Mouse (Mus musculus) forebrain, embryonic 13.5 days (tissue): ENCODE measurements around the gene Olfr1489. TPM values are rescaled to one million over a fixed set of nuclear protein-coding genes. Genes with fewer than 3 reads are reported as not detected.
"Not testable (repeated sequence)": the region's sequence is repeated elsewhere in the genome, so short reads cannot be mapped to it uniquely, and the experiment has no call there.

Experiments
- ATAC-seq: fragments of 200-750 bp; cut with Nextera tagmentation; 2 replicates; pipeline ENCODE4 v1.8.0; 2017
- H3K27ac ChIP-seq: fragments of 300-500 bp; sonication (generic); 2 replicates; pipeline ENCODE4 v1.5.1; 2015; ENCODE audit warnings: inconsistent platforms, mild to moderate bottlenecking, moderate library complexity
- H3K27me3 ChIP-seq: fragments of 300-500 bp; sonication (generic); 2 replicates; pipeline ENCODE4 v1.6.1; 2015; ENCODE audit warnings: mild to moderate bottlenecking, inconsistent platforms
- H3K36me3 ChIP-seq: fragments of 300-500 bp; sonication (generic); 2 replicates; pipeline ENCODE4 v1.6.1; 2015; ENCODE audit warnings: mild to moderate bottlenecking, inconsistent platforms; ENCODE audit not compliant: poor library complexity, severe bottlenecking
- H3K4me1 ChIP-seq: fragments of 300-500 bp; sonication (generic); 2 replicates; pipeline ENCODE4 v1.6.1; 2015; ENCODE audit warnings: inconsistent platforms
- H3K4me2 ChIP-seq: fragments of 300-500 bp; sonication (generic); 2 replicates; pipeline ENCODE4 v1.6.1; 2015; ENCODE audit warnings: inconsistent platforms, mild to moderate bottlenecking, moderate library complexity
- H3K4me3 ChIP-seq: fragments of 300-500 bp; sonication (generic); 2 replicates; pipeline ENCODE4 v1.5.1; 2015; ENCODE audit warnings: mild to moderate bottlenecking, inconsistent platforms
- H3K9ac ChIP-seq: fragments of 300-500 bp; sonication (generic); 2 replicates; pipeline ENCODE4 v1.6.1; 2015; ENCODE audit warnings: mild to moderate bottlenecking, inconsistent platforms
- H3K9me3 ChIP-seq: fragments of 300-500 bp; sonication (generic); replicated peaks from 2 replicates; pipeline ENCODE4 v1.6.1; 2016; ENCODE audit warnings: inconsistent platforms
- WGBS: fragments of 180-500 bp; shearing (Covaris S2); methylation state at CpG from one replicate; pipeline ENCODE4 v1.1.7; 2015; 5-methylcytosine and 5-hydroxymethylcytosine counted together
- microRNA-seq: library from miRNA; unstranded; fragments of <30 nt; microRNA quantifications from one replicate; pipeline ENCODE4, GENCODE M21; 2016
- polyA plus RNA-seq: library from polyadenylated mRNA; unstranded; fragments of >200 nt; fragmentation: Nextera tagmentation; extraction: Ambion mirVana; gene quantifications from 2 replicates; pipeline ENCODE4 v1.2.1, GENCODE M21; 2015

Gene Olfr1489
- not detected in 2 replicates for polyA plus RNA-seq

GRCm38 (mm10) chr19:13631321-13631720 lies at the start of gene Olfr1489:
Olfr1489 (plus strand) TSS chr19:13631621.
- Histone ChIP-seq H3K4me1 (no peaks in the 10 kb centered on the region), H3K9me3 (peaks cover 7% of the 10 kb centered on the region; the same call in 1 of the 2 replicates), H3K27me3 (no peaks in the 10 kb centered on the region), H3K4me3 (no peak within 1 kb of the TSS), H3K27ac (no peak within 1 kb of the TSS), H3K9ac (no peak within 1 kb of the TSS), H3K4me2 (no peak within 1 kb of the TSS), H3K36me3 (no peaks in the 10 kb centered on the region)
- ATAC-seq = no peak
- WGBS = 86% methylated on average over 1 of the region's 1 CpGs

GRCm38 (mm10) chr19:13583211-13583610 lies 48.2 kb upstream of the Olfr1489 start, which contains the start of gene Olfr1484:
Olfr1484 (plus strand) TSS chr19:13583511.
- H3K36me3 ChIP-seq = no peaks in the 10 kb centered on the region
- H3K9me3 ChIP-seq = peaks cover 11% of the 10 kb centered on the region
- H3K4me1 ChIP-seq = no peaks in the 10 kb centered on the region
- H3K27me3 ChIP-seq = no peaks in the 10 kb centered on the region
- no peak within 1 kb of the TSS for H3K27ac ChIP-seq
- no peak within 1 kb of the TSS for H3K9ac ChIP-seq
- ATAC-seq = no peak
- H3K4me3 ChIP-seq = no peak within 1 kb of the TSS
- no peak within 1 kb of the TSS for H3K4me2 ChIP-seq
- 92% methylated on average over 1 of the region's 1 CpGs for WGBS

GRCm38 (mm10) chr19:13617075-13617474 lies 14.3 kb upstream of the Olfr1489 start, which contains the start of gene Olfr1487:
Olfr1487 (plus strand) TSS chr19:13617375.
- not testable (repeated sequence) for H3K9ac ChIP-seq, H3K4me3 ChIP-seq, H3K4me1 ChIP-seq, H3K27ac ChIP-seq, H3K4me2 ChIP-seq, H3K36me3 ChIP-seq, ATAC-seq, H3K27me3 ChIP-seq
- WGBS = 93% methylated on average over 2 of the region's 2 CpGs
- H3K9me3 ChIP-seq = peaks cover 15% of the 10 kb centered on the region

GRCm38 (mm10) chr19:13650791-13651190 lies 19.4 kb downstream of the Olfr1489 start, which contains the start of gene Olfr1490:
Olfr1490 (plus strand) TSS chr19:13651091.
- no peaks in the 10 kb centered on the region for H3K27me3 ChIP-seq
- no peak within 1 kb of the TSS for H3K27ac ChIP-seq

More at GRCm38 (mm10) chr19:13650791-13651190, 19.4 kb downstream of the Olfr1489 start, which contains the start of gene Olfr1490:
- ATAC-seq = no peak
- Histone ChIP-seq H3K9me3 (peaks cover 10% of the 10 kb centered on the region; the same call in 1 of the 2 replicates), H3K4me2 (no peak within 1 kb of the TSS), H3K36me3 (no peaks in the 10 kb centered on the region), H3K9ac (no peak within 1 kb of the TSS), H3K4me1 (no peaks in the 10 kb centered on the region), H3K4me3 (no peak within 1 kb of the TSS)
- WGBS = 69% methylated on average over 1 of the region's 1 CpGs

Small RNAs within 50 kb of the gene (microRNA-seq; reads per million reads assigned to microRNA genes)
- not detected for gene Gm22323
- not detected for gene Gm23931

Other genes with a start within 250 kb of the Olfr1489 start
- gene Olfr1469, start 223.8 kb upstream of the Olfr1489 start, polyA plus RNA-seq = not detected in 2 replicates
- gene Olfr1471, start 188.2 kb upstream of the Olfr1489 start, polyA plus RNA-seq = not detected in 2 replicates
- gene Olfr1472, start 175.5 kb upstream of the Olfr1489 start, polyA plus RNA-seq = not detected in 2 replicates
- not detected in 2 replicates for gene Olfr1474, start 162.1 kb upstream of the Olfr1489 start, polyA plus RNA-seq
- not detected in 2 replicates for gene Olfr1475, start 151.4 kb upstream of the Olfr1489 start, polyA plus RNA-seq
- not detected in 2 replicates for gene Olfr1477, start 131.1 kb upstream of the Olfr1489 start, polyA plus RNA-seq
- gene Olfr1480, start 103.7 kb upstream of the Olfr1489 start, polyA plus RNA-seq = not detected in 2 replicates
- not detected in 2 replicates for gene Olfr1484, start 48.1 kb upstream of the Olfr1489 start, polyA plus RNA-seq
- gene Olfr1487, start 14.2 kb upstream of the Olfr1489 start, polyA plus RNA-seq = not detected in 2 replicates
- gene Olfr1490, start 19.5 kb downstream of the Olfr1489 start, polyA plus RNA-seq = not detected in 2 replicates
- gene Olfr1491, start 65.6 kb downstream of the Olfr1489 start, polyA plus RNA-seq = not detected in 2 replicates
- not detected in 2 replicates for gene Olfr1493-ps1, start 91.7 kb downstream of the Olfr1489 start, polyA plus RNA-seq
- not detected in 2 replicates for gene Olfr1494, start 108.1 kb downstream of the Olfr1489 start, polyA plus RNA-seq
- not detected in 2 replicates for gene Olfr1495, start 133.0 kb downstream of the Olfr1489 start, polyA plus RNA-seq
- not detected in 2 replicates for gene Olfr1496, start 146.3 kb downstream of the Olfr1489 start, polyA plus RNA-seq
- not detected in 2 replicates for gene Olfr1497, start 166.6 kb downstream of the Olfr1489 start, polyA plus RNA-seq
- not detected in 2 replicates for gene Olfr1499, start 187.8 kb downstream of the Olfr1489 start, polyA plus RNA-seq
- not detected in 2 replicates for gene Olfr1500, start 198.9 kb downstream of the Olfr1489 start, polyA plus RNA-seq
- not detected in 2 replicates for gene Olfr1501, start 219.1 kb downstream of the Olfr1489 start, polyA plus RNA-seq
- not detected in 2 replicates for gene Olfr1502, start 230.2 kb downstream of the Olfr1489 start, polyA plus RNA-seq